8 mouse cellular contexts compared by ENCODE assay signal in the genomic region with DNA sequence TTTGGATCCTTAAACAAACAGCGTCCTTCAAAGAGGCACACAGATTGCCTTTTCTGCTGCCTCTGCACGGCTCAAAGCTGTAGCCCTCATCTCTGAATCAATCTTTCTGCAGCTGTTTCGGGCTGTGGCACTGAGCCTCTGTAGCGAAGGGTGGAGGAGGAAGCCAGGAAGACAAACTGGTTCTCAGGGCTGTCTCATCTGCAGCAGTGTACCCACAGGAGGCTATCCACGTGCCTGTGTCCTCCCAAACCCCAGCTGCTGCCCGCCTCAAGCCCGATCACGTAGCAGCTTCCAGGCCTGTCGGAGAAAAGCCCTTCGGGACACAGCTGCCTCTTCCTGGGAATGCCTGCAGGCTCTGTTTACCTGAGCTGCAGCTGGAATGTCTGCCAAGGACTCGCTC.
DNase-seq lines count a peak whose midpoint lies in the region; ATAC-seq lines count a peak whose summit lies in the region.

No protein-coding gene starts in this region.

- intact Hi-C loops in left cerebral cortex, postnatal 4 days (cut with DNase I): no loop called here

- H3K4me3 ChIP-seq in embryonic facial prominence, embryonic 10.5 days: peak overlapping the region; percentile 37
- no peak overlapping the region for H3K4me3 ChIP-seq in intestine, embryonic 15.5 days (replicated peaks)
- peak overlapping the region; percentile 7; the same call in 1 of the 2 replicates for H3K4me3 ChIP-seq in stomach, embryonic 16.5 days (replicated peaks; ENCODE audit: low read length)

- peak; percentile 60 for DNase-seq in T-cell, adult 2 months (ENCODE audit: low spot score)
- peak; percentile 43 for DNase-seq in embryonic facial prominence, embryonic 10.5 days (ENCODE audit: low spot score)
- peak; percentile 97 for DNase-seq in heart, adult 11 months
- peak; percentile 17 for DNase-seq in left cerebral cortex, postnatal 4 days
- DNase-seq in mesoderm, embryonic 11.5 days (ENCODE audit: low read depth, low spot score): peak; percentile 33
- DNase-seq in cerebellum, adult 18-20 months: no peak

- H3K9ac ChIP-seq in intestine, embryonic 15.5 days: 0 out of 2 replicates have a peak overlapping the region, but pooled peaks have one; percentile 1
- H3K9ac ChIP-seq in stomach, embryonic 16.5 days (ENCODE audit: low read length): peak overlapping the region; percentile 60

- peak; percentile 88 for ATAC-seq in intestine, embryonic 15.5 days
- peak; percentile 78 for ATAC-seq in stomach, embryonic 16.5 days (ENCODE audit: insufficient read depth, low FRiP score)

- no peaks in the 10 kb centered on the region for H3K9me3 ChIP-seq in embryonic facial prominence, embryonic 10.5 days
- H3K9me3 ChIP-seq in intestine, embryonic 15.5 days: no peaks in the 10 kb centered on the region
- no peaks in the 10 kb centered on the region for H3K9me3 ChIP-seq in stomach, embryonic 16.5 days (replicated peaks; ENCODE audit: control insufficient read depth, low read length)

- 0 out of 2 replicates have a peak, but pooled peaks cover 4% of the 10 kb centered on the region for H3K27me3 ChIP-seq in embryonic facial prominence, embryonic 10.5 days (replicated peaks; ENCODE audit: low read depth, poor library complexity, severe bottlenecking)
- no peaks in the 10 kb centered on the region for H3K27me3 ChIP-seq in intestine, embryonic 15.5 days (replicated peaks)
- no peaks in the 10 kb centered on the region for H3K27me3 ChIP-seq in stomach, embryonic 16.5 days (ENCODE audit: control insufficient read depth, insufficient read depth, low read length)

- no peaks in the 10 kb centered on the region for H3K36me3 ChIP-seq in embryonic facial prominence, embryonic 10.5 days (replicated peaks)
- no peaks in the 10 kb centered on the region for H3K36me3 ChIP-seq in intestine, embryonic 15.5 days
- H3K36me3 ChIP-seq in stomach, embryonic 16.5 days (ENCODE audit: control insufficient read depth, insufficient read depth, low read length): no peaks in the 10 kb centered on the region

- WGBS in embryonic facial prominence, embryonic 10.5 days: 14% methylated on average over 11 of the region's 11 CpGs
- WGBS in intestine, embryonic 15.5 days: 4% methylated on average over 11 of the region's 11 CpGs
- 7% methylated on average over 11 of the region's 11 CpGs for WGBS in stomach, embryonic 16.5 days

- H3K27ac ChIP-seq in embryonic facial prominence, embryonic 10.5 days (replicated peaks): peak overlapping the region; percentile 81
- H3K27ac ChIP-seq in intestine, embryonic 15.5 days: peak overlapping the region; percentile 88
- peak overlapping the region; percentile 92 for H3K27ac ChIP-seq in stomach, embryonic 16.5 days (ENCODE audit: low read length)

- peaks cover 27% of the 10 kb centered on the region for H3K4me1 ChIP-seq in embryonic facial prominence, embryonic 10.5 days
- H3K4me1 ChIP-seq in intestine, embryonic 15.5 days (replicated peaks): peaks cover 9% of the 10 kb centered on the region
- peaks cover 9% of the 10 kb centered on the region; the same call in 1 of the 2 replicates for H3K4me1 ChIP-seq in stomach, embryonic 16.5 days (ENCODE audit: control insufficient read depth, insufficient read depth, low read length)

- peak overlapping the region; percentile 42 for H3K4me2 ChIP-seq in intestine, embryonic 15.5 days (replicated peaks)
- peak overlapping the region; percentile 47 for H3K4me2 ChIP-seq in stomach, embryonic 16.5 days (ENCODE audit: low read depth, low read length)

Comparison
In these comparisons a context has a peak if more than half of its experiments do, and no peak if none do; other contexts are left out.
1. DNase-seq: peak in T-cell, adult 2 months (single experiment), embryonic facial prominence, embryonic 10.5 days (single experiment), heart, adult 11 months (single experiment), left cerebral cortex, postnatal 4 days (single experiment) and mesoderm, embryonic 11.5 days (single experiment); none in cerebellum, adult 18-20 months (0 of 2).
2. Peak in every context shown above with its lines, with median percentiles within 50 percentile points of each other: H3K27ac ChIP-seq.